Mouse (Mus musculus) limb, embryonic 10.5 days (tissue): Measurements from ENCODE around the gene Iqce. TPM values are rescaled to one million over a fixed set of nuclear protein-coding genes. Genes with fewer than 3 reads are reported as not detected.

ENCODE experiments used
- polyA plus RNA-seq: library from polyadenylated mRNA; unstranded; fragments of >200 nt; fragmentation: Nextera tagmentation; extraction: Ambion mirVana; gene quantifications from 2 replicates; pipeline ENCODE4 v1.2.1, GENCODE M21; 2016

Iqce gene
- polyA plus RNA-seq, 1 experiment from 2014 or later = 24.9 TPM

Other genes with a start within 250 kb of the Iqce start
- 20.7 and 20.9 TPM in 2 replicates for gene Chst12, start 196.8 kb downstream of the Iqce start, polyA plus RNA-seq
- not detected in 2 replicates for gene Grifin, start 137.3 kb downstream of the Iqce start, polyA plus RNA-seq
- gene Lfng, start 95.1 kb downstream of the Iqce start, polyA plus RNA-seq = 4.3 and 5.8 TPM in 2 replicates
- 36.6 and 47.0 TPM in 2 replicates for gene Ttyh3, start 53.3 kb downstream of the Iqce start, polyA plus RNA-seq
- 21.8 and 22.2 TPM in 2 replicates for gene Brat1, start 2.6 kb upstream of the Iqce start, polyA plus RNA-seq
- 0.88 and 1.1 TPM in 2 replicates for gene Amz1, start 21.7 kb upstream of the Iqce start, polyA plus RNA-seq
- gene Gna12, start 128.1 kb upstream of the Iqce start, polyA plus RNA-seq = 13.4 and 18.8 TPM in 2 replicates